Mouse (Mus musculus) right cerebral cortex, postnatal 4 days (tissue): ENCODE data around the gene Ank3.
A peak's percentile ranks its signal among the peaks of the same experiment; 100 is the strongest.

Source experiments
- DNase-seq: peaks from one replicate; pipeline ENCODE4 v3.0.0-alpha.2; 2022

Ank3 gene

GRCm38 (mm10) chr10:69946271-69946670, 547.7 kb downstream of the Ank3 start:
- DNase-seq: no peak

DNA sequence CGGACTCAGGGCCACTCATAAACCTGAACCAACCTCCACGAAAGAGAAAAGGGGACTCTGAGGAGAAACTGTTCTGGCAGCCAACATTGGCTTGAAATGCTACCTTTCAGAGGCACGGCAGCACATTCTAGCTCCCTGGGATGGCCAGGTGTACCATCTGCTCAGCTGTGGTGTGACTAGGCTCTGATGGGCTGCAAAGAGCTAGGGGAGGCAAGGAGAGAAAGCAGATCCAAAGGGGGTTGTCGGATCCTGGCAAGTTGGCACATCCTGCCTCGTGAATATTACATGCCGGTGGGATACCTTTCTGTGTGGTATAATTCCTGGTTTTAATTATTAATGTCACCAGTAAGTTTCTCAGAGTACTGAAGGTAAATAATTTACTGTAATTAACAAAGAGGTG, 548.5 kb downstream of the Ank3 start:
- no peak for DNase-seq

- no peak for DNase-seq
These were observed 551.8 kb downstream of the Ank3 start for GRCm38 (mm10) chr10:69950236-69950918.

GRCm38 (mm10) chr10:69950919-69951236, 552.3 kb downstream of the Ank3 start:
- no peak for DNase-seq

GRCm38 (mm10) chr10:69951426-69951825, 552.9 kb downstream of the Ank3 start:
- no peak for DNase-seq

- peak; percentile 33 for DNase-seq
These were observed 553.7 kb downstream of the Ank3 start for GRCm38 (mm10) chr10:69952316-69952715.

- no peak for DNase-seq
These were observed 556.2 kb downstream of the Ank3 start for GRCm38 (mm10) chr10:69954657-69955267.

- no peak for DNase-seq
These were observed 563.7 kb downstream of the Ank3 start for GRCm38 (mm10) chr10:69962226-69962625.

DNA sequence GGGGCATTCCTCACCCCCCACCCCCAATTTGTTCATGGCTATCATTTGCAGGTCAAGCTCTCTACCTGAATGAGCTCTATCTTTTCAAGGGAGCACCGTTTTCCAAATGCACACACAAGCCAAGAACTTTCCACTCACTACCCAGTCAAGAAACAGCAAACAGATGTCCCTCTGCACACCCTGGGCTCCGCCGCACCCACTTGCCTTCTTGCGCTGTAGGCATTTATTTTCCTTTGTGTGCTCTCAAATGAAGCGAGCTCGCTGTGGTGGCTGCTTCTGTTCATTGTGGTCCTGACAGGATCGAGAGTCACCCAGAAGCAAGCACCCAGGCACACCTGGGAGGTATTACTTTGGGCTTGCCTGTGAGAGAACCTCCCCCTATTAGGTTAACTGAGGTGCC, 564.4 kb downstream of the Ank3 start:
- DNase-seq: no peak

- DNase-seq: peak; percentile 64
These were observed 566.0 kb downstream of the Ank3 start for GRCm38 (mm10) chr10:69964611-69965010.

DNA sequence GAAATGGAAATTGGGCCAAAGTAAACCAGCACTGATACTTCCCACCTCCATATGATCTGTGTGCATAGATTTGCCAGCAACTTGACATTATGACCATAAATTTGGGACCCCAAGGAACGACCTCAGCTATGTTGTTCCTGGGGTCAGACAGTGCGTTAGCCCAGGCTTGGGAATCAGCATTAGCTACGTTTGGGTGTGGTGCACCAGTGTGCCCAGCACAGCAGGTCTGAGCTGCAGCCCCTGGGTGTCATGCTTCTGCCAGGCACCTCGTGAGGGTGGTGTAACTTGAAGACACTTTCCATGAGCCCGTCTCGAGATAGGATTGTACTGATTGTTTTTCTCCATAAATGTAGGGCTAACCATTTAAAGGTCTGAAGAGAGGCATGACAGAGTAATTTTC, 566.5 kb downstream of the Ank3 start:
- DNase-seq: no peak

DNA sequence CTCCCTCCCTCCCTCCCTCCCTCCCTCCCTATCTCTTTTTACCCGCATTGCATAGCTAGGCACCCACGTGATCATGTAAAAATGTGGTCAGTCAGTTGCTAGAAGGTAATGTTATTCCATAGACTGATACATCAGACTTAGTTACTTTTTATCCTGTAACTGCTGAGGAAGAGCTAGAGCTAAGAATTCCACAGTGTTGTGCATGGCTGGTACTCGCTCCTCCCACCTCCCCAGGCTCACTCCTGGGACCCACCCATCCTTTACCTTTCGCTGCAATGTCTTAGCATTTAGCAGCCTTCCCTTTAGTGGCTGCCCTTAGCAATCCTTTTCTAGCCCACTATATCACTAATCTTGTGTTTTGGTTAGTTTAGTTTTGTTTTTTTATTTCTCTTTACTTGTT, 569.4 kb downstream of the Ank3 start:
- DNase-seq: no peak

GRCm38 (mm10) chr10:69979636-69980035, 581.1 kb downstream of the Ank3 start:
- no peak for DNase-seq

DNA sequence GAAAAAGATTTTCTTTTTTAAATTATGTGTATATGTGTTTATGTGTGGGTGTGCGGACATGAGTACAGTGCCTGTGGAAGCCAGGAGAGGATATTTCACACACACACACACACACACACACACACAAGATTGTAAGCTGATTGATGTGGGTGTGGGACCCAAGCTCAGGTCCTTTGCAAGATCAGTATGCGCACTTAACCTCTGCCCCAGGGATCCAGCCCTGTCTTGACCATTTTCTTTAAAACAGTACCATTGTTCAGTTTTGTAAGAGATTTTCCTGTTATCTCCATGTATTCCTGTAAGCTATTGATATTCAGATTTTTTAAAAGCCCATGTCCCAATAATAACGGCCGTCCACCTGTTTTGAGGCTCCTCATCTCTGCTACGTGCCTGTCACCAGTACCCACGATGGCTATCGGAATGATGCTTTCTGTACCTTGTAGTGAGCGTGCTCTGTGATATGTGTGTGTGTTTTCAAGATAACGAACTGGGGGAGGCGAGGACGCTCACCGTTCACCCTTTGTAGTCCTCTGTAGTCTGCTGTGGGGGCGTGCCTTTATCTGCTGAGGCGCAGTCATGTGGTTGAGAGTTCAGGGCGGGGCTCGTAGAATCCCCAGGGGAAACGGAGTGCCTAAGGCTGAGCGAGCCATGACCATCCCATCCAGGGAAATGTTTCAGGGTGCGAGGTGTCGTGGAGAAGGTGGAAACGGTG, 583.0 kb downstream of the Ank3 start:
- DNase-seq: no peak

DNA sequence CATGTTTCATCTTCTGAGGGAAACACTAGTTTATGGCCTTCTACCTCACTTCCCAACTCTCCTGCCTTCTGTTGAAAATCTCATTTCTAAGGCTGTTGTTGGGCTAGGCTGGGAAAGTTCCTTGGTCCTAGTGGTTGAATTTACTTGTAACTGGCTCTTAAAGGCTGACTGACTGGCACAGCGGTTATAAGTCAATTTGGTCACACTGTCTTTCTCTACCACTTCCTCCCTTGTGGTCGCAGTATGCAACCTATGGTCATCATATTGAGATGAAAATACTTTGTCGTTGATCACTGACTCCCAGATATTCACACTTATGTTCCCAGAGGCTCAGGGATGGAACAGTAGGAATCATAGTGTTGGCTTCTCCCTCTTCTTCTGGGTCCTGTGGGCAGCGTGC, 584.1 kb downstream of the Ank3 start:
- DNase-seq: no peak

DNA sequence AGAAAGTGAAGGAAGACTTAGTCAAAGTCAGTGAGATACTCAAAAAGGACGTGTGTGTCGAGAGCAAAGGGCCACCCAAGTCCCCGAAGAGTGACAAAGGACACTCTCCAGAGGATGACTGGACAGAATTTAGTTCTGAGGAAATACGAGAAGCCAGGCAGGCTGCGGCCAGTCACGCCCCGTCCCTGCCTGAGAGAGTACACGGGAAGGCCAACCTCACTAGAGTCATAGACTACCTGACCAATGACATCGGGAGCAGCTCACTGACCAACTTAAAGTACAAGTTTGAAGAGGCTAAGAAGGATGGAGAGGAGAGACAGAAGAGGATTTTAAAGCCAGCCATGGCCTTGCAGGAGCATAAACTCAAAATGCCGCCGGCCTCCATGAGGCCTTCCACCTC, 588.9 kb downstream of the Ank3 start:
- no peak for DNase-seq

DNA sequence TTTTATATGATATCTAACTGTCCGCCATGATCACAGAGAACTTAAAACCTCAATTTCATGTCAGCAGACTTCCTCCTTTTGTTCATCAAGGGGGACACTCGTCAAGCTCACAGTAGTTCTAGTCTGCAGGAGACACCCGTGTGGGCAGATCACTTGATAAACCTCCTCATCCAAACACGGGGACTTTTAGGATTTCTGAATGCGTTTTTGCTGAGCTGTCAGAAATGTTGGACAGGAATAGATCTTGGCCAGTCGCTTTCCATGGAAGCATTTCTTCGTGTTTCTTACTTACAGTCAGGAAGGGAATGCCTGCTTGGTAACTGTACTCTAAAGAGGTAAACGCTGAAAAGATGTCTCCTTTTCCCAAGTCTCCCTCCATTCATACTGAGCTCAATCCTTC, 598.5 kb downstream of the Ank3 start:
- no peak for DNase-seq

DNA sequence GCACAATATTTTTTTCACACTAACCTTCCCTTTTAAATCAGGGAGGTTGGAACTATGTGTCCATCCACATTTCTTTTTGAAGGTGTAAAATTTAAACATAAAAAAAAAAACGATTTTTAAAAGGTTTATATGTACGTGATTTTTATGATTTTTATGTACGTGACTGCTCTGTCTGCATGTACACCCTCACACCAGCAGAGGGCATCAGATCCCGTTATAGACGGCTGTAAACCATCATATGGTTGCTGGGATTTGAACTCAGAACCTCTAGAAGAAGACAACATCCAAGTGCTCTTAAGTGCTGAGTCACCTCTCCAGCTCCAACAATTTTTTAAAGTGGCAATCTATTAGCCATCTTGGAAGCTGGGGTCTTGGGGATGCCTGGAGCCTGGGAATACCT, 605.5 kb downstream of the Ank3 start:
- DNase-seq: no peak

- no peak for DNase-seq
These were observed 606.3 kb downstream of the Ank3 start for GRCm38 (mm10) chr10:70004831-70005230.

DNA sequence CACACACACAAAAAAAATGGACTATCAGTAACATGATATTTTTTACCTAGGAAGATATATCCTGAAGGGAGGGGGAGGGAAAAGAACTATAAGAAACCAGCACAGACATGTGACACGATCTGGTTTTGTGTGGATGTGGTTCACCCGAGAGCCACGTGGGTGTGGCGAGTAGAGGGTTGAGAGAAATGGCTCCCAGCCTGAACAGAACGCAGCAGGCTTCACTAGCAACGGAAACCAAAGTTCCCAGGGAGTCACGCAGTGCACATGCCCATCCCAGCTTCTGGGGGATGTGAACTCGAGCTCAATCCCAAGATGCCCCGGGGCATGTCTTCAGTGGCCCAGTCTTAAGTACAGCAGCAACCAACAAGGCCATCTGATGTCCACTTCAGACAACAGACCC, 607.8 kb downstream of the Ank3 start:
- no peak for DNase-seq

DNA sequence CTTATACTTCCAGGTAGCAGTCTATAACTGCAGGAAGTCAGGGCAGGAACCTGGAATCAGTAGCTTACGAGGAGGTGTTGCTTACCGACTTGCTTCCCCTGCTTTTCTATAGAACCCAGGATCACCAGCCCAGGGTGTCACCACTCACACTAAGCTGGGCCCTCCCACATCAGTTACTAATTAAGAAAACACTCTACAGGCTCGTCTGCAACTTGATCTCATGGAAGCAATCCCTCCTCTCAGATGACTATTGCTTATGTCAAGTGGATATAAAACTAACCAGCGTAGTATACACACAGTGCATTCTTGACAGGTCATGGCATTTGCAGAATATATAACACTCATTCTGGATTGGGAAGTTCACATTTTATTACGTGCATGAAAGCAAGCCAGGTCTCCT, 613.2 kb downstream of the Ank3 start:
- DNase-seq: no peak

DNA sequence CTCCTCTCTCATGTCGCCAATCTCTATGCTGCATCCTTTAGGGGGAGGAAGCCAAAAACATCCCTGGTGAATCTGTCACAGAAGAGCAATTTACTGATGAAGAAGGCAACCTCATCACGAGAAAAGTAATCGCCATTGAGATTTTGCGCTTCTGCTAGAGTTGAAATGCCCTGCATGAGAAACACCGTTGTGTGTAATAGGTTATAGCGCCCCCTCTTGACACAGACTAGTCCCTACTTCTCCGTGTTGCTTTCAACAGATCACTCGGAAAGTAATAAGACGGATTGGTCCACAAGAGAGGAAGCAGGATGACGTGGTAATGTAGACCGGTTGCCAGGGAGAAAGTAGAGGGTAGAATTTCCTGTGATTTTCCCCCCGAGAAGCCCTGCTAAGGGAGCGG, 615.4 kb downstream of the Ank3 start:
- DNase-seq: no peak

DNA sequence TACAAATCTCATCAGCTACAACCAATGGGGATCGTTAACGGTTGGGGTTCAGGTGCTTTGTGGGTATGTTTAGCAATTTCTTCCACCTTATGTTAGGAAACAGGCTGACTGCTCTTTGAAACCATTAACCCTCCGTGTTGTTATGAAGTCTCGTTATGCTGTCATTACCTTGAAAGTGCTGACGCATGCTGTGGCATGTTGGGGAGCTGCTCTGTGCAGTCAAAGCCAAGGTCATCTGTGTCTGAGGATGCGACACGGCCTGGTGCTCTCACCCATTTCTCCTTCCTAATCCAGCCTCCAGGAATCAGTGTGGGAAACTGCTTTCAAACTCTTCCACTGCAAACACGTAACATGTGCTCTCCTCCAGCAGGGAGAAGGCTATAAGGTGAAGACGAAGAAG, 616.6 kb downstream of the Ank3 start:
- no peak for DNase-seq

GRCm38 (mm10) chr10:70018691-70019090, 620.1 kb downstream of the Ank3 start:
- no peak for DNase-seq

- peak; percentile 48 for DNase-seq
These were observed 623.1 kb downstream of the Ank3 start for GRCm38 (mm10) chr10:70021667-70022066.
